Mouse (Mus musculus) yolk sac, embryonic 10.5 days (tissue): ENCODE measurements around the gene Hist1h3e.
A peak's percentile ranks its signal among the peaks of the same experiment; 100 is the strongest.

Experiments used
- DNase-seq: peaks from one replicate; pipeline ENCODE4 v3.0.0-alpha.2; 2017; ENCODE audit warnings: low spot score

The Hist1h3e gene

GRCm38 (mm10) chr13:23537006-23537710 is 25.0 kb downstream of the Hist1h3e start:
- DNase-seq = no peak

DNA sequence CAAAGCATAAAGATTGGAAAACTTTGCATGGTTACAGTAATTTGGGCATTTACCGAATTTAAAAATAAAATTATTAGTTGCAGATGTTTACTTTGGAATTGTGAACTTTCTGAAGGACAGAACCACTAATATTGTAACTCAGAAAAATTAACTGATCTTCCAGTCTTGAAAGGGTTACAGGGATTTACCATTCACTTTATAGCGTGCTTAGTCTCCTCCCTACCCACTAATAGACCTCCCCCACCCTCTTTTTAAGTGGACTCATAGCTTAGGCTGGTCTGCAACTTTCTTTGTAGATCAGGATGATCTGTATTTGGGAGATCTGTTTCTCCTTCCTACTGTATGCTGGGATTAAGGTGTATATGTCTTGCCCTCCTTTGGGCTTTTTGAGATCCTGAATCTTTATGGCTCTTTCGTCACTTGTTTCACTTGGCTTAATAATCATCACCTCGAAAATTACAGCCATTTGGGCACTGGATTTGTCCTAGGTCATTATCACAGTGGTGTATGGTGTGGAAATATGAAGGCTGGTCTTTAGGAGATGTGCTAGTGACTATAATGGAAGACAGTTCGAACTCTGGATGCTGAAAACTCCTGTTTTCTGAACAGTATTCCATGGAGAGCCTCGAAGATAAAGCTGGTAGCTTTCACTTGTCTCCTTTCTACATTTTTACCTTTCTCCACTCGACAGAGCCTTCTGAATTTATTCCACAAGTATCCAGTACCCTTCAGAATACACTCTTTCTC is 25.9 kb downstream of the Hist1h3e start:
- peak; percentile 50 for DNase-seq

GRCm38 (mm10) chr13:23535137-23536075 is 26.8 kb downstream of the Hist1h3e start, which contains the start of gene Hist1h3g:
Gene Hist1h3g, plus strand, starts transcription at chr13:23535422.
- DNase-seq = peak; percentile 97

- no peak for DNase-seq
These were observed 27.6 kb downstream of the Hist1h3e start for GRCm38 (mm10) chr13:23534368-23535131.

DNA sequence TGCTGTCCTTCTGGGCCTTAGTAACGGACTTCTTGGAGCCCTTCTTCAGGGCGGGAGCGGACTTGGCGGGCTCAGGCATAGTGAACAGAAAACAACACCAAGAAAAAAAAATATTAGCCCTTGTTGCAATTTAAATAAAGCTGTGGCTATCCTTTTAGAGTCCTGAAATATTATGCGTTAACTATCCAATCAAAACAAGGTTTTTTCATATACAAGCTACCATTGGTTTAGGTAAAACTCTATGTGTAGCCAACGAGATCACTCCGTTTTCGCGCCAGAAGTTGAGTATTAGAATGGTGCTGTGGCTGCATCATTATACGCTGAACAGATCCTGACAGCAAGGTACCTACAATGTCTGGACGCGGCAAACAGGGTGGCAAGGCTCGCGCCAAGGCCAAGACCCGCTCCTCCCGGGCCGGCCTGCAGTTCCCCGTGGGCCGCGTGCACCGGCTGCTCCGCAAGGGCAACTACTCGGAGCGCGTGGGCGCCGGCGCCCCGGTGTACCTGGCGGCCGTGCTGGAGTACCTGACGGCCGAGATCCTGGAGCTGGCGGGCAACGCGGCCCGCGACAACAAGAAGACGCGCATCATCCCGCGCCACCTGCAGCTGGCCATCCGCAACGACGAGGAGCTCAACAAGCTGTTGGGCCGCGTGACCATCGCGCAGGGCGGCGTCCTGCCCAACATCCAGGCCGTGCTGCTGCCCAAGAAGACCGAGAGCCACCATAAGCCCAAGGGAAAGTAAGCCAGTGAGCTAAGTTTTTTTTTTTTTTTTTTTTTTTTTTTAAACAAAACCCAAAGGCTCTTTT is 28.4 kb downstream of the Hist1h3e start, which contains the start of gene Hist1h2af:
TSS of gene Hist1h2af (plus strand) at position 347 of the 808 bp plus-strand sequence.
- DNase-seq = peak; percentile 89

DNA sequence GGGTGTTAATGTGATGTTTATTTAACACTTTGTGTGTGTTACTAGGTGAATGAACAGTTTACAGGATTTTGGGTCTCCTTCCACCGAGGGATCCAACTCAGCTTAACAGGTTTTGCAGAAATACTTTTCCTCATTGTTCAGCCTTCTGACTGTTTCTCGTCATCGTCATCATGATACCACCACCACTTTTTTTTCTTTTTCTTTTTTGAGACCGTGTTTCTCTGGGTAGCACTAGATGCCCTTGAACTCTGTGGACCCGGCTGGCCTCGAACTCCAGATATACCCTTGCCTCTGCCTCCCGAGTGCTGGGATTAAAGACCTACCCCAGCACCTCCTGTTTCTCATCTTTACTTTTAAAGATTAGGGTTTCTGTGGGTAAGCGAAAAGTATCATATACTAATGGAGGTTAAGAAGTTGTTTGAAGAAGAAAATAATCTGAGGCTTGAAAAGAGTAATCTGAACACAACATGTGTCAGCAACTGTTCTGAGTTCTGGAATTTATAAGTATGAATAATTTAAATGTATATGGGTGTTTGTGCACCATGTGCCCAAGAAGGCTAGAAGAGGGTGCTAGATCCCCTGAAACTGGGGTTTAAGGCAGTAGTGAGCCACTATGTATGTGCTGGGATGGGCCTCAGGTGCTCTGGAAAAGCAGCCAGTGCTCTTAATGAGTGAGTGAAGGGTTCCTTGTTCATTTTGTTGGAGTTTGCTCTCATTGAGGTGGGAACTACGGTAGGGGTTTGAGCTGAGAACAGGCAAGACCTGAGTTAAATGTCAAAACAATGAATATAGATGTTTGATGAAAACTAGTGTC is 29.7 kb downstream of the Hist1h3e start:
- DNase-seq = peak; percentile 53

- peak; percentile 98 for DNase-seq
These were observed 31.0 kb downstream of the Hist1h3e start, which contains the start of gene Hist1h4h for GRCm38 (mm10) chr13:23530901-23531875. Gene Hist1h4h, plus strand, starts transcription at chr13:23531050.

DNA sequence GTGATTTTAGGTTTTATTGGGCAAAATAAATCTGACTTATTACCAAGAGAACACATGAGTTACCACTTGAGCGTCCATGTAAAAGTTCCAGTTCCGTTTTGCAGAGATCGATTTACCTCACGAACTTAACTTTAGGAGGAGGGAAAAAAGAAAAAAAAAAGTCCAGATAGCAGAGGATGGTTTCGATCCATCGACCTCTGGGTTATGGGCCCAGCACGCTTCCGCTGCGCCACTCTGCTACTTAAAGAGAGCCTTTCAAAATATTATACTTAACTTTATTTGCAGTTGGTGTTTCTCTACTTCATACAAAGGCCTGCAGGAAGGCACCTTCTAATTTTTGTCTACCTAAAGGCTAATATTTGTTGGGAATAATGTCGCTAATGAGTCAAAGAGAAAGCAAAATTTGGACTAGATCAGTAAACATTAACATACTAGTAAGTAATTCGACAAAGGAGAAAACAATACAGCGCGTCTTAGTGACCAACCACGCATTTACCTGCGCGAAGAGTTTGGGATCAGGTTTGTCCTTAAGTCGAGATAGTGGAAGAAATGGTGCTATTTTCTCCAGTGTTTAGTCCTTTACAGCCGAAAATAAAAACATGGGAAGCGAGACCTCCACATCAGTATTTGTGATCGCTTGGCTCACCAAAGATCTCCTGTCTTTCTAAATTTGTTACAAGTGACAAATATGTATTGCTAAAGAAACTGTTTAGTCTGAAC is 31.8 kb downstream of the Hist1h3e start:
- peak; percentile 82 for DNase-seq

DNA sequence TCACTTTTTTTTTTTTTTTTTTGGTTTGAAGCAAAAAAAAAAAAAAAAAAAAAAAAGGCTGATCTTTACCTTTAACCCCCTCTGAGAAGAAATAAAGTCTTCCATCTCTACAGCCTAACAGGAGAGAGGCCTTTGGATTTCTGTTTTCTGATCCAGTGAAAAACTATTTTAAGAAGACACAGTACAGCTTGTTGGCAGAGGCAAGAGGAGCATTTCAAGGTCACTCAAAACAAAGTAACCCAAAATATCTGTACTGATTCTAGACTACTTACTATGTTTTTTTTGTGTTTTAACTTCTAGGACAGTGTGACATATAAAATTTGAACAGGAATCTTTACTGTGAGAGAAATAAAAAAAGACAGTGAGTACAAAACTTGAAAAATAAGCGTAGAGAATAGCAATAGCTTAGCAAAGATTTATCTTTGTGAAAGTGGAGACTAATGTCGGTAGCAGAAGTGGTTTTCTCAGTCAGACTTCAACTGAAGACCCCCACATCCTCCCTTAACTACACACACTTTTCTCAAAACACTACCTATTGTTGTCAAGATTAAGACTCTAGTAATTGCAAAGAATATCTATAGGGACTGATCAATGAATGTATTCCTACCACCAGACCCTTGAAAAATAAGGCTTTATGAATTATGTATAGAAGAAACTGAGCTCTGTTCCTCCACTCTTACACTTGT is 32.5 kb downstream of the Hist1h3e start:
- no peak for DNase-seq

DNA sequence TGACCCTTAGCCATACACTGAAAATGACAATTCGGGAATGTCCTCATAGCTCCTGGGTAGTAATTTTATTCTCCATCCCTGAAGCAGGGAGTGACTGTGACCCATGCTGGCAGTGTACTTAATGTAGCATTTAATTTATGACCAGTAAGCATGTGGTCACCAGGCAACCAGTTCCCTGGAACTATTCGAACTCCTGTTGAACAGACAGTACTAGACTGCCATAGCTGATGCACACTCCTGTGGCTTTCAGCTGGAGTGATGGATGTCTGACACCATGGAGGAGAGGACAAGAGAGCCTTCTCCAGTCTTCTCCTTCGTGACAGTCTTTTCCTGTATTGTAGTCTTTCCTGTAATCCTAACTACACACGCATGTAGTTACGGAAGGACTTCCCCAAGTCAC is 33.2 kb downstream of the Hist1h3e start:
- no peak for DNase-seq

GRCm38 (mm10) chr13:23526312-23526711 is 35.9 kb downstream of the Hist1h3e start:
- DNase-seq = peak; percentile 88

DNA sequence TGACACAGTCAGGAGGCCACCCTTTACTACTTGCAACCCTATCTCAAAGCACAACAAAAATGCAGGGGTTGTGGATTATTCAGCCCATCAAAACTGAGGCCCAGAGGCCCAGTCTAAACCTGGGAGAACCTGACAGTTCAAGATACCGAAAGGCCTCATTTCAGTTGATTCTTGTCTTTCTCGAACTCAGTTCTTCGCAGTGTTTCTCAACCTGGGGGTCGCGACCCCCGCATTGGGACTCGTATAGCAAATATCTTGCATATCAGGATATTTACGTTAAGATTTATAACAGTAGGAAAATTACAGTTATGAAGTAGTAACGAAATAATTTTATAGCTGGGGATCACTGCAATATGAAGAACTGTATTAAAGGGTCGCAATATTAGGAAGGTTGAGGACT is 36.3 kb downstream of the Hist1h3e start:
- no peak for DNase-seq

- DNase-seq = peak; percentile 76
These were observed 37.5 kb downstream of the Hist1h3e start for GRCm38 (mm10) chr13:23524654-23525053.

DNA sequence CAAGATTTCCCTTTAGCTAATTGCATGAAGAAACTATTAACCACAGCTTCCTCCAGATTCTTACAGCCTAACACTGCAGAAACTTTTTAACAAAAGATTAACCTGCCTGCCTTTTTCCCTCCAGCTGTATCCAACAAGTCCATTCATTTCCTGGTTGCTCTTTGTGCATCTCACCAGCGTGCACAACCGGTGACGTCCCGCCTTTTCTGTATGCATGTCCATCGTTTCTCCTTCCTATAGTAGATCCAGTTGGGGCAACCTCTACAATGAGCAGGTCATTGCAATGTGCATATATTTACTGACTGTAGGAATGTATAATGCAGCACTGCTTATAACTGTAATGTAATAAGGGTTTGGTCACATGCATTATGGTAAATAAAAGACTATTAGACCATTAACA is 38.2 kb downstream of the Hist1h3e start:
- DNase-seq = no peak

GRCm38 (mm10) chr13:23521703-23522102 is 40.5 kb downstream of the Hist1h3e start:
- DNase-seq = peak; percentile 80

GRCm38 (mm10) chr13:23519416-23519815 is 42.8 kb downstream of the Hist1h3e start:
- DNase-seq = peak; percentile 77

- peak; percentile 88 for DNase-seq
These were observed 43.3 kb downstream of the Hist1h3e start for GRCm38 (mm10) chr13:23518885-23519284.
